ENCODE assay signal across 17 mouse cellular contexts in genomic region chr4:59697869-59698268, GRCm38 (mm10).
DNase-seq lines count a peak whose midpoint lies in the region; ATAC-seq and TF ChIP-seq lines count a peak whose summit lies in the region.
"Had no signal": no experiment of that assay in that cellular context is flagged by ENCODE, and none has a peak within 500 bp of the region (broad histone marks: within the 10 kb centered on the region; RNA-seq: fewer than 3 reads in every experiment).

No protein-coding gene starts in this region.

- ATAC-seq in limb, embryonic 14.5 days (ENCODE audit: low FRiP score, low read depth), result no peak
- ATAC-seq: hindbrain, postnatal 0 days; liver, embryonic 12.5 days had no signal

- no peaks in the 10 kb centered on the region for H3K9me3 ChIP-seq in limb, embryonic 14.5 days (ENCODE audit: control insufficient read depth, low read length)
- H3K9me3 ChIP-seq: forebrain, embryonic 10.5 days; liver, embryonic 12.5 days had no signal

- H3K4me2 ChIP-seq in limb, embryonic 14.5 days (replicated peaks; ENCODE audit: low read depth, low read length, severe bottlenecking), result no peak overlapping the region
- H3K4me2 ChIP-seq: liver, embryonic 12.5 days had no signal

- no peak for TF ChIP-seq CTCF in heart, adult 2 months (IDR thresholded peaks at IDR 0.05)

- H3K9ac ChIP-seq in heart, adult 2 months (ENCODE audit: low read depth, low read length), result no peak overlapping the region
- H3K9ac ChIP-seq in limb, embryonic 14.5 days (ENCODE audit: low read depth, low read length, severe bottlenecking), result no peak overlapping the region
- H3K9ac ChIP-seq: liver, embryonic 12.5 days had no signal

- H3K36me3 ChIP-seq in heart, adult 2 months (ENCODE audit: control insufficient read depth, insufficient read depth, low read length), result no peaks in the 10 kb centered on the region
- H3K36me3 ChIP-seq in limb, embryonic 14.5 days (ENCODE audit: control insufficient read depth, insufficient read depth, low read length), result no peaks in the 10 kb centered on the region
- H3K36me3 ChIP-seq: forebrain, embryonic 10.5 days; liver, embryonic 12.5 days had no signal

- intact Hi-C loops in heart, postnatal 10 days (cut with DNase I), result no loop called here
- intact Hi-C loops in heart, adult 2 months (cut with DNase I), result no loop called here

- no peak for TF ChIP-seq EP300 in heart, adult 2 months (IDR thresholded peaks at IDR 0.05; ENCODE audit: insufficient read depth, low read depth, low read length)

- TF ChIP-seq POLR2A in heart, adult 2 months (IDR thresholded peaks at IDR 0.05; ENCODE audit: insufficient read depth, low read depth, low read length), result no peak
- TF ChIP-seq POLR2A in limb, embryonic 14.5 days (IDR thresholded peaks at IDR 0.05; ENCODE audit: borderline replicate concordance, extremely low read depth, insufficient read depth, insufficient read length), result no peak

- 62% methylated on average over 3 of the region's 3 CpGs for WGBS in heart, adult 2 months
- 40% methylated on average over 3 of the region's 3 CpGs for WGBS in limb, embryonic 14.5 days

- peak; percentile 29 for DNase-seq in heart, postnatal 10 days
- DNase-seq in heart, adult 2 months, result no peak
- DNase-seq in kidney, postnatal 36 days, result peak; percentile 29
- no peak for DNase-seq in kidney, postnatal 25 days
- peak; percentile 43 for DNase-seq in NIH3T3 (ENCODE audit: low read depth)
- peak; percentile 31 for DNase-seq in limb, embryonic 14.5 days (ENCODE audit: low spot score)
- DNase-seq in adrenal gland, adult 8-10 months, result no peak
- DNase-seq: adrenal gland, adult 2 months; cerebellum, adult 8-10 months; gastrocnemius, adult 2 months; retina, postnatal 1 day; right cerebral cortex, postnatal 4 days had no signal

- H3K27me3 ChIP-seq in heart, adult 2 months (ENCODE audit: control insufficient read depth, insufficient read depth, low read length), result no peaks in the 10 kb centered on the region
- H3K27me3 ChIP-seq in limb, embryonic 14.5 days (ENCODE audit: control insufficient read depth, insufficient read depth, low read length), result no peaks in the 10 kb centered on the region
- H3K27me3 ChIP-seq: liver, embryonic 12.5 days had no signal

- no peak overlapping the region for H3K4me3 ChIP-seq in heart, adult 2 months
- H3K4me3 ChIP-seq in limb, embryonic 14.5 days (replicated peaks; ENCODE audit: low read length), result no peak overlapping the region
- H3K4me3 ChIP-seq: forebrain, embryonic 10.5 days; gastrocnemius, adult 2 months; liver, embryonic 12.5 days had no signal

- no peaks in the 10 kb centered on the region for H3K4me1 ChIP-seq in heart, adult 2 months (ENCODE audit: control insufficient read depth, insufficient read depth, low read length)
- 0 out of 2 replicates have a peak, but pooled peaks cover 2% of the 10 kb centered on the region for H3K4me1 ChIP-seq in limb, embryonic 14.5 days (ENCODE audit: control insufficient read depth, insufficient read depth, low read length)
- H3K4me1 ChIP-seq: liver, embryonic 12.5 days had no signal

- no peak overlapping the region for H3K27ac ChIP-seq in heart, adult 2 months
- no peak overlapping the region for H3K27ac ChIP-seq in limb, embryonic 14.5 days (replicated peaks; ENCODE audit: low read depth, low read length)
- H3K27ac ChIP-seq: forebrain, embryonic 10.5 days; gastrocnemius, adult 2 months; hindbrain, postnatal 0 days; kidney, postnatal 0 days; liver, embryonic 12.5 days; stomach, postnatal 0 days had no signal

- no peaks in the 10 kb centered on the region for H3K79me2 ChIP-seq in heart, adult 2 months (replicated peaks; ENCODE audit: control insufficient read depth, insufficient read depth, low read length)

Comparison
In these comparisons a context has a peak if more than half of its experiments do, and no peak if none do; other contexts are left out.
1. DNase-seq: peak in heart, postnatal 10 days (2 of 2), kidney, postnatal 36 days (2 of 2), NIH3T3 (single experiment) and limb, embryonic 14.5 days (single experiment); none in heart, adult 2 months (0 of 2), kidney, postnatal 25 days (0 of 2) and adrenal gland, adult 8-10 months (single experiment).